Mouse (Mus musculus) layer of hippocampus, adult 9-10 months (tissue): Measurements from ENCODE around the gene Aanat.

Experiments used
- DNase-seq: peaks from one replicate; pipeline ENCODE4 v3.0.0; 2022; ENCODE audit warnings: low spot score

The Aanat gene

DNA sequence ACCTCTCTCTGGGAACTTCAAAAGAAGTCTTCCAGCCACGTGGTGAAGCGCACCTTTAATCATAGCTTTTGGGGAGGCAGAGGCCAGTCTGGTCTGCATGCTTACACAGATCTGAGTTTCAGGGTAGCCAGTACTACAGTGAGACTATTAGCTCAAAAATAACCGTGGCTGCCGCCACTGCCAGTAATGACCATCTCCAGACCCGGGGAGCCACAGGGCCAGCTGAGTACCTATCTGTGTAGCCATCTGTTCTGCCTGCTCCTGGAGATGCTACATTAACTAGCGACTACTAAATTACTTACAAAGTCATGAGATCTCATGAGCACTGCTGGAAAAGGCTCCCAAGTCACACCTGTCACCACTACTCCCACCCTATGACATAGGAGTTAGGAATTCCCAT, 11.2 kb upstream of the Aanat start:
- no peak for DNase-seq

DNA sequence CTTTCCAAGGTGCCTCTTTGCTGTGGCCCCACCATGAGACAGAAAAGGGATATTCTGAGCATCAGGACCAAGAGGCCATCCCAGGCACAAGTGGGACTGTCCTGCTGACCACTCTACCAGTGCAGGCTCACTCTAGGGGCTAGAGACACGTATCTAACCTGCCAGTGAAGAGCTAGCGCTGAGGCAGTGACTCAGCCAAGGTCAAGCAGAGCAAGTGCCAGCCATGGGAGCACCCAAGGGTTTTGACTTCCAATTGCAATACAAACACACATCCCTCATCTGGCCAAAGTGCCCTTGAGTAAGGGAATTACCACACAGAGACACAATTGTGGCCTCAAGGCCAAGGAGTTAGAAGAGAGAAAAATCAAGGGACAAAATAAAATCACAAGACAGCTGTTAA, 10.8 kb upstream of the Aanat start:
- DNase-seq: no peak

- no peak for DNase-seq
These were observed 7.0 kb upstream of the Aanat start for GRCm38 (mm10) chr11:116579280-116579679.

DNA sequence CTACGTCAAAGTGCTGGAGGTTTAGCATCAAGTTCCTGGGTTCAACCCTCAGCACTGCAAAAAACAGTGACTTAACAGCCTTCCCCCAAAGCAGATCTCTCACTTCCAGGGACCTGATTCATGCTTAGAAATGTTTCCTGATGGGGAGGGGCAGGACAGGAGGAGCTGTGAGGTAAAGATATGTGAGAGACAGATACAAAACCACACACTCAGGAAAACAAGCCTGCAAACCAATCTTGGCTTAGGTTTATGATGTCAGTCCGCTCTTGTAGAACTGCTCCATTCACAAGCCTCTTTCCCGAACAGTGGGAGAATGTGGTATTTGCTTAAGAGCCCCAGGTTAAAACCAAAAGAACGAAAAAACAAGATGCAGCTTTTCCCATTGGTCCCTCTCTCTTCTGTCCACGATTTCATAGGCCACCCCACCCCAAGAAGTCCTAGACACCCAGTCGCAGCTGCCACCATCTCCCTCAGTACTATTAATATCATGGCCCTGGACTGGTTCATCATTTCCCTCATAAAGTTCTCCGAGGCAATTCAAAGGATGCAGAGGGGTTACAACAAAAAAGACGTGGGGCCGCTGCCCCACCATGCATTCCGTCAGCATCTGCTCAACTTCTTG, 6.1 kb upstream of the Aanat start:
- DNase-seq: no peak

GRCm38 (mm10) chr11:116580711-116581375, 5.4 kb upstream of the Aanat start:
- DNase-seq: no peak

GRCm38 (mm10) chr11:116581376-116581814, 4.8 kb upstream of the Aanat start, which contains the start of gene Ube2o:
TSS of gene Ube2o (minus strand) at chr11:116581447.
- DNase-seq: peak; percentile 42

DNA sequence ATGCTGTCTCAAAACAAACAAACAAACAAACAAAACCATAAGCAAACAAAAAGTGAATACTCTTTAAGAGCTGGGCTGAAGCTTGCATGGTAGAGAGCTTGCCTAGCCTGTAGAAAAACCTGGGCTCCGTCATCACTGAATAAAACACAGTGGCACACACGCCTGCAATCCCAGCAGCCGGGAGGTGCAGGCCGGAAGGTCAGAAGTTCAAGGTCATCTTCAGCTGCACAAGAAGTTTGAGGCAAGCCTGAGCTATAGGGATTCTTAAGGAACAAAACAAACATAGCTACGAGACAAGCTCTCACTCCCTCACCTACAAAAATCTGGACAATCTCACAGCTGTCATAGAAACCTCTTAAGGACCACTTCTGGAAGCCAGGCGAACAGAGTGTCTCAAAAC, 550 bp upstream of the Aanat start:
- DNase-seq: no peak

- peak; percentile 55 for DNase-seq
These were observed 784 bp downstream of the Aanat start for GRCm38 (mm10) chr11:116586801-116587631.

DNA sequence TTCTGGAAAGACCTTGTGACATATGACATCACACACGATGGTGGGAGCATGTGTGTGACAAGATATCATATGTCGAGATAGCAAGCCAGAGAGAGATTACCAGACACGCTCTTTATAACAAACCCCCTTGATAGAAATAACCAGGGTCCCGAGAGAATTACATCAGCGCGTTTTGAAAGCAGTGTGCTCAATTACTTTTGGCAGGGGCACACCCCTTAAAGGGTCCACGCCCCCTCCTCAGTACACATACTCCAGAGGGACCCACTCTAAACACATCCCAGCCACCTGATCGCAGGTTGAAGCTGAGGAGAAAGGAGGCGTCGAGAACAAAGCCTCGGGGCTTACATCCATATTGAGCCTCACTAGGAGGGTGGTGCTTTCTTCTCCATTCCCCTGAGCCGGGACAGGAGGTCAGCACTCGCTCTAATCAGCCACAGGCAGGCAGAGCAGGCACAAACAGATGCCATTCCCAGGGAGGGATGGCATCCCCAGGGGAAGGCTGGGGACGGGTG, 2.8 kb downstream of the Aanat start:
- DNase-seq: no peak

- no peak for DNase-seq
These were observed 3.3 kb downstream of the Aanat start for GRCm38 (mm10) chr11:116589574-116589973.

DNA sequence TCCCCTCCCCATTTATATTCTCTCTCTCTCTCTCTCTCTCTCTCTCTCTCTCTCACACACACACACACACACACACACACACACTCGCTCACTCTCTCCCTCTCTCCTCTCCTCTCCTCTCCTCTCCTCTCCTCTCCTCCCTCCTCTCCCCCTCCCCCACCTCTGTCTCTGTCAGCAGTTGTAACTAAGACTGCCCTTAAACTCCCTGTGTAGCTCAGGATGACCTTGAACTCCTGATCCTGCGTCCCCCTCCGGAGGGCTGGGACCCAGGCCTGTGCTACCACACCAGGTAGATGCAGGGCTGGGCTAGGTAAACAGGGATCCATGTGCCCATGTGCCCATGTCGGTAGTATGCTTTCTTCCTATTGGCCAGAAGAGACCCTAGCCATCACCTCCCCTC, 5.4 kb downstream of the Aanat start:
- no peak for DNase-seq

GRCm38 (mm10) chr11:116592428-116592827, 6.2 kb downstream of the Aanat start:
- DNase-seq: peak; percentile 99

- no peak for DNase-seq
These were observed 7.1 kb downstream of the Aanat start for GRCm38 (mm10) chr11:116593345-116593744.

GRCm38 (mm10) chr11:116596766-116597165, 10.5 kb downstream of the Aanat start:
- DNase-seq: no peak

GRCm38 (mm10) chr11:116598193-116598592, 12.0 kb downstream of the Aanat start:
- DNase-seq: no peak

GRCm38 (mm10) chr11:116599230-116599629, 13.0 kb downstream of the Aanat start:
- DNase-seq: no peak

DNA sequence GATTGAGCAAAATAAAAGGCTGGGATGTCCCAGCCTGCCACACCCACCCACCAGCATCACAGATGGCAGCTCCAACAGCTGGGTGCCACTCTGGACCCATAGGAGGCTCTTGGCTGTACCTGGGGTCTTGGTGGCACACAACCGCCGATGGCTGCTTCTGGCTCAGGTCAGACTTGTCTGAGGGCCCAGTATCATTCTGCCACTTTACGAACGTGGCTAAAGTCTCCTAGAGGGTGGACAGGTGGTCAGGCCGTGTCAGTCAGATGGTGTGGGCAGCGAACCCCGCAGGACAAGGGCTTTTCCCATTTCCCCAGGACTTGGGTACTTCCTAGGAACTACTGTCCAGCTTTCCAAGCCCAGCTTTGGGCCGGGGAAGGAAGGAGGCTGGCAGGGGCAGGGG, 14.9 kb downstream of the Aanat start:
- no peak for DNase-seq

GRCm38 (mm10) chr11:116602043-116602442, 15.8 kb downstream of the Aanat start:
- no peak for DNase-seq

- no peak for DNase-seq
These were observed 17.1 kb downstream of the Aanat start for GRCm38 (mm10) chr11:116603339-116603738.

DNA sequence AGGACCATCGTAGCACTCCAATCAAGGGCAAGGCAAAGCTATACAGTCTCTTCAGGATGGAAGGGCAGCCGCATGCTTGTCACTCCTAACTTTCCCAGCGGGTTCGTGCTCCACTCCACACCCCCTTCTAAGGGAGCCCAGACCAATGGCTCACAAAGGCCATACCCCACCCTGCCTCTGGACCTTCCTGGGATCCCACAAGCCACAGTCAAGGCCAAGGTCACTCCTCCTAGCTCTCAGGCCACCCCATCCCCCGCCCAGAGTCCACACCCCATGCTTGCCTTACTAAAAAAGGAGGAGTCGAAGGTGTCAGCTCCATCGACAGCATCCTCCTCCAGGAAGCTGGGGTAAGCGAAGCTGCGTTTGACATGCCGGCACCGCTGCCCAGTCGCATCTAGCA, 17.9 kb downstream of the Aanat start:
- DNase-seq: no peak

DNA sequence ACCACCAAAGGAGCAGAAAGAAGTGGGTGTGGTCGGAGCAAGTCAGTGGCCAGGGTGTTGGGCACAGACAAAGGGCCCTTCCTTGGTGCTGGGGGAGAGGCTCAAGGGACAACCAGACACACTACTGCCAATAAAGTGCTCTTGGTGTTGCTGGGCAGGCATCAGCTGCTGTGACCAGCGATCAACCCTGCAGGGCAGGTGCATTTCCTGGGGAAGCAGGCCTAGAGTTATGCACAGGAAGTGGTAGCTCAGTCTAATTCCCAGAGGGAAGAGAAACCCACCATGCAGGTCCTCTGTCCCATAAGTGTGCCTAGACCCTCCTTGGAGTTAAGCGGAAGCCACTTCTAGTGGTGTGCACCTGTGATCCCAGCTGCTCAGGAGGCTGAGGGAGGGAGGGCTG, 21.5 kb downstream of the Aanat start:
- no peak for DNase-seq

DNA sequence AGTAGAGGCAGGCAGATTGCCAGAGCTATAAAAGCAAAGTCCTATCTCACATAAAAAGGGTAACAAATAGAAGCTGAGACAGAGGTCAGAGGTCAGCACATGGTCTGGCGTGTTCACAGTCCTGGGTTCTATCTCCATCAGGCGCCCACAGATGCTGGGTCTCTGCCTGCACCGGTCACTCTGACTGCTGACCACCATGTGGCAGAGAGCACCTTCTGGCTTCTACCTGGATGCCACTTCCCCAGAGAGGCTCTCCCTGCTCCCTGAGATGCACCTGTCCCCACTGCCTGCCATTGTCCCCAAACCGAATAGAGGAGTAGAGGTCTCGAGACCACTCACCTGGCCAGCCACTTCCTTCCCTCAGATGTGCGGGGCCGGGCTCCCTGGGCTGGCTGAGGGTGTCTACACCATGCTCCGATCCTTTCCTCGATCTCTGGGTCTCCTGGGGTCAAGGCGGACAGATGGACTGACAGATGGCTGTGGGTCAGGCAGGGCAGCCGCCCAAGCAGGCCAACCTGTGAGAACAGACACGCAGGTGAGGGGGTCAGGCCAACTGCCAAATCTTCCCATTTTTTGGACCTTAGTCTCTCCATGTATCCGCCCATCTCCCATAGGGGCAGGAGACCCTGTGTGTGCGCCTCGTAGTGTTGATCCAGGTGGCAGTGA, 23.9 kb downstream of the Aanat start:
- no peak for DNase-seq
